Mouse (Mus musculus) MEL (cell line): Measurements from ENCODE around the gene Tcea2.

Experiments used
- CHD1 ChIP-seq: IDR thresholded peaks from 2 replicates; pipeline ENCODE4 v1.6.1; 2012; ENCODE audit warnings: low read depth, mild to moderate bottlenecking, inconsistent platforms, low read length, improper control_type of control experiment
- CTCF ChIP-seq, 3 experiments: IDR thresholded peaks in 2 of 3; conservative IDR thresholded peaks in 1 of 3; 2 replicates each; pipeline ENCODE4 v1.5.1; 2011 to 2012; ENCODE audit warnings: low read length in 3 of 3, low read depth in 2 of 3, mild to moderate bottlenecking in 2 of 3, improper control_type of control experiment in 1 of 3, inconsistent platforms in 1 of 3, mixed read lengths in 1 of 3, moderate library complexity in 1 of 3; ENCODE audit not compliant: control insufficient read depth in 1 of 3, insufficient read depth in 1 of 3, poor library complexity in 1 of 3, severe bottlenecking in 1 of 3
- EP300 ChIP-seq, 2 experiments: IDR thresholded peaks; 2 replicates each; pipeline ENCODE4 v1.6.1; 2011; ENCODE audit warnings: improper control_type of control experiment in 2 of 2, low read length in 2 of 2, low read depth in 1 of 2, mild to moderate bottlenecking in 1 of 2
- GATA1 ChIP-seq: IDR thresholded peaks from 2 replicates; pipeline ENCODE4 v1.6.1; 2011; ENCODE audit warnings: low read depth, low read length, improper control_type of control experiment
- MAFK ChIP-seq: IDR thresholded peaks from 2 replicates; pipeline ENCODE4 v1.6.1; 2011; ENCODE audit warnings: low read depth, mild to moderate bottlenecking, low read length, improper control_type of control experiment, borderline replicate concordance
- MAX ChIP-seq: IDR thresholded peaks from 2 replicates; pipeline ENCODE4 v1.6.1; 2011; ENCODE audit warnings: low read length, improper control_type of control experiment
- NELFE ChIP-seq: IDR thresholded peaks from 2 replicates; pipeline ENCODE4 v1.6.1; 2011; ENCODE audit warnings: low read depth, low read length, improper control_type of control experiment
- POLR2A ChIP-seq, 2 experiments: IDR thresholded peaks; 2 replicates each; pipeline ENCODE4 v1.6.1; 2011 to 2012; ENCODE audit warnings: low read length in 2 of 2, mild to moderate bottlenecking in 2 of 2, control low read depth in 1 of 2, improper control_type of control experiment in 1 of 2, low read depth in 1 of 2, moderate library complexity in 1 of 2; ENCODE audit not compliant: control insufficient read depth in 1 of 2, insufficient read depth in 1 of 2, poor library complexity in 1 of 2
- POLR2AphosphoS2 ChIP-seq: IDR thresholded peaks from 2 replicates; pipeline ENCODE4 v1.6.1; 2011; ENCODE audit warnings: low read length, improper control_type of control experiment
- SMC3 ChIP-seq: IDR thresholded peaks from 2 replicates; pipeline ENCODE4 v1.6.1; 2011; ENCODE audit warnings: low read depth, low read length, improper control_type of control experiment
- ZC3H11A ChIP-seq: IDR thresholded peaks from 2 replicates; pipeline ENCODE4 v1.6.1; 2012; ENCODE audit warnings: low read depth, mild to moderate bottlenecking, inconsistent platforms, low read length, improper control_type of control experiment

DNA sequence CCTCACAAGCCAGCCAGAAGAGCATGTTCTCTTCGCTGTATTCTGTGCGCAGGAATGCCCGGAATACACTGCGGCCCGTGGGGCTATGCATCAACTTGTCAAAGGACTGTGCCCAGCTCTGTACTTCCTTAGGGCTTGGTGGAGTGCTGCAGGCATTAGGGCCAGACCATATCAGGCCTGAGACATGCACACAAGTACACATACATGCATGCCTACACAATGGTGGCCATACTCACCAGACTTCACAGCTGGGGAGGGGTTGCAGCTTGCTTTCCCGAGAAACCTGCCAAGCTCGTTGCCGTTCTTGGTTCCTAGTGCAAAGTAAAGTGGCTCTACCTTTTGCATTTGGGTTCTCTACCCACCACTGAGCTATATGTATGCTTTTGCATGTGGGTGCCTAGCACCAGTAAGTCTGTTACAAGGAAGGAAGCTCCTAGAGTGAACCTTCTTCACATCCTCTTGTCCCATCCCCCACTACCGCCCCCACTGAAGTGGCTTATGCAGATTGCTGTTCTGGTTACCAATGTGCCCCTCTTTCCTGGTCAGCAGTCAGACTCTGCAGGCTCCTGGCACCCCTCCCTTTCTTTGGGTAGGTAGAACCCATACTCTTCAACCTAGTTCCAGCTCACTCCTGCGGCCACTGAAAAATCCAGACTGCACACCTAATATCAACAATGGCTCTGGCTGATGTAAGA, 9.5 kb downstream of the Tcea2 start:
- TF ChIP-seq POLR2A (IDR thresholded peaks at IDR 0.05; ENCODE audit: control insufficient read depth in 1 of 2, insufficient read depth in 1 of 2, low read depth in 1 of 2, low read length in 2 of 2, poor library complexity in 1 of 2) (no peak), CTCF (IDR thresholded peaks at IDR 0.05 in 2 of 3, conservative IDR thresholded peaks at IDR 0.05 in 1 of 3; ENCODE audit: control insufficient read depth in 1 of 3, insufficient read depth in 1 of 3, low read depth in 2 of 3, low read length in 3 of 3, poor library complexity in 1 of 3, severe bottlenecking in 1 of 3) (no peak), MAX (no peak), SMC3 (no peak), MAFK (no peak), CHD1 (no peak), GATA1 (no peak), NELFE (no peak), EP300 (IDR thresholded peaks at IDR 0.05; ENCODE audit: low read depth in 1 of 2, low read length in 2 of 2) (no peak), POLR2AphosphoS2 (no peak), ZC3H11A (no peak)
